Mouse (Mus musculus): ENCODE data around the gene Pkmyt1.

The Pkmyt1 gene

GRCm38 (mm10) chr17:23721886-23722285, 4.2 kb upstream of the Pkmyt1 start:
- no peak for DNase-seq (ENCODE audit: low spot score)

DNA sequence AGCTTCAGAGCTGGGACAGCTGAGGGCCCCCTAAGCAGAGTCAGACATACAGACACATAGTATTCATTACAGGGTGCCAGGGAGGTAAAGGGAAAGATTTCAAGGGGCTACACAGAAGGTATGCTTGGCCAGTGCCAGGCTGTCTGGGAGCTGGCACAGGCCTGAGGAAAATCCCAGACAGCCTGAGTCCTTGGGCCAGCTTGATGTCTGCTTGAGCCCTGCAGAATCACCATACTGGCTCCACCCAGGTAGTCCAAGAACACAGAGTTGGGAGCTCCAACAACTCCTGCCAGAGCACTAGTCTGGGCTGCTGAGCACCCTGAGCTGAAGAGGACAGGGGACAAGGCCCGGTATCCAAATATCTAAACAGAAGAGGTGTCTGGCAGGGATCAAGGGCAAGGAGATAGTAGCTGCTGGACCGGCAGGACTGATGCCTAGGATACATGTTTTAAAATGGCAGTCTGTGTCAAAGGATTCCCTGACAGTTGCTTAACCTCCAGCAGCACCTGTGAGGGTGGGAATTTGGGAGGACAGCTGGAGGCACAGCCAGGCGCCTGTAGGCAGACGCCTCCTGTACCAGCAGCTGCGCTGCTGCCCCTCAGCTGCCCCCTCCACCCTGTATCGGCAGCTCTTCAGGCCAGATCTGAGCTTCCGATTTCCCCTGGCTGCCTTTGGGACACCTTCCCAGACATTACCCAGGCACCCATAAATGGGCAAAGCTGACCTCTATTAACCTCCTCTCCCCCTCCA, 3.6 kb upstream of the Pkmyt1 start, which contains the start of gene 1520401A03Rik:
Gene 1520401A03Rik (minus strand): TSS at position 408 of the 750 bp plus-strand sequence.
- DNase-seq (ENCODE audit: low spot score), result no peak

GRCm38 (mm10) chr17:23725477-23725876, 659 bp upstream of the Pkmyt1 start:
- DNase-seq (ENCODE audit: low spot score), result no peak

GRCm38 (mm10) chr17:23726758-23727142, 614 bp downstream of the Pkmyt1 start:
- peak; percentile 23 for DNase-seq (ENCODE audit: low spot score)

- no peak for DNase-seq (ENCODE audit: low spot score)
Measured at GRCm38 (mm10) chr17:23730441-23730840, 4.3 kb downstream of the Pkmyt1 start.

DNA sequence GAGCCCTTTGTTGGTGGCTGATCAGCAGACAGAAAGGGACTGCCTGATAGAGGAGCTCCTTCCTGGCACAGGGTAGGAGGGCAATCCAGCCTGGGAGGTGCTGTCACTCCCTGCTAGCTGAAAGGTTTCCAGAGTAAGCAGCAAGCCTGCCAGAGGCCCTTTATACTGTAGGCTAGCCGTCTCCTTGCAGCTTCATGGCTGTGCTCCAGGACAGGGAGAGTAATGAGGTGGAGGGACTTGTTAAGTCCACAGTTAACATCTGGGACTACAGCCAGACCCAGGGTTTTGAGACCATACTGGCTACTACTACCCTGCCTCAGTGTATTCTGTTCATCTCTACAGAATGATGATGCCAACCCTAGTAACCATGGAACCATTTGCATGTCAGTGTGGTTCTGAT, 8.2 kb downstream of the Pkmyt1 start:
- no peak for DNase-seq (ENCODE audit: low spot score)

GRCm38 (mm10) chr17:23737493-23738445, 11.6 kb downstream of the Pkmyt1 start:
- no peak for DNase-seq (ENCODE audit: low spot score)

- no peak for DNase-seq (ENCODE audit: low spot score)
Measured at GRCm38 (mm10) chr17:23738836-23739201, 12.7 kb downstream of the Pkmyt1 start.

DNA sequence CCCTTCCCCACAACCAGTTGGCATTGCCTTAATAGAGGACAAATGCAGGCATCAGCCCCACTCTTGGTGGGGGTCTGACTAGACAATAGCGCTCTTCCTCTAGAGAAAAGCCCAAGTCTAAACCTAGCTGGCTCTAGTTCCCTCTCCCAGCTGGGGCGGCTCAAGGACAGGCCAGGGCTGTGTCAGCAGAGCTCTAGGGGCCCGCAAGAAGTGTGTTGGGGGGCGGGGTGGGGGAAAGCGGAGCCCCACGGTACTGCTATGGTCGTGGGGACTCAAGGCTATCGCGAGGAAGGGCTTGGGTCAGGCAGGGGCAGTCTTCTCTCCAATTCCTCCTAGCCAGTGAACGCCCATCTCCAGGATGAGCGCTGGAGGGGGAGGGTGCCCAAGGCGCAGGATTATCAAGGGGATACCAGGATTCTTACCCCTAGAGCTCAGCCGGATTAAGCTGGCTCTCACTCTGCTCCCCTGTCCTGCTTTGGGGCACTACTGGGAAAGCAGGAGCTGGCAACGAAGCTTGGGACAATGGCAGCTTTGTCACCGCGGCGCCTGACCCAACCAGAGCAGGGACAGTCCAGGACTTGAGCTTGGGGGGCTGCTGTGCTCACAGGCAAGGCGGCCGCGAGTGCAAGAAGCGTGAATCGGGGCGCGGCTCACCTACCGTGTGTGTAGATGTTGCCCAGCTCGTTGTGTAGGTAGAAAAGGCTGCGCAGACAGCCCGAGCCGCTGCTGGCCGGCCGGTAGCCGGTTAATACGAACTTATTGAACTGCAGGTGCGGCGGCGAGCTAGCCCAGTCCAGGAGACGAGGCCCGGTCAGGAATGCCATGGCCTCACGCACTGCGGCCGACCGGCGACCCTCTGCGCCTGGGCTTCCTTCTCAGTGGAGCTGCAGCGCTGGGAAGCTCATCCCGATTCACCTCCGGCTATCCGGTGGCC, 13.3 kb downstream of the Pkmyt1 start:
- no peak for DNase-seq (ENCODE audit: low spot score)

- peak; percentile 77 for DNase-seq (ENCODE audit: low spot score)
Measured at GRCm38 (mm10) chr17:23740136-23740584, 14.0 kb downstream of the Pkmyt1 start.

GRCm38 (mm10) chr17:23740598-23741021, 14.5 kb downstream of the Pkmyt1 start, which contains the start of gene Paqr4:
TSS of gene Paqr4 (minus strand) at chr17:23740867.
- DNase-seq (ENCODE audit: low spot score), result no peak

- no peak for DNase-seq (ENCODE audit: low spot score)
Measured at GRCm38 (mm10) chr17:23741359-23742209, 15.4 kb downstream of the Pkmyt1 start.

DNA sequence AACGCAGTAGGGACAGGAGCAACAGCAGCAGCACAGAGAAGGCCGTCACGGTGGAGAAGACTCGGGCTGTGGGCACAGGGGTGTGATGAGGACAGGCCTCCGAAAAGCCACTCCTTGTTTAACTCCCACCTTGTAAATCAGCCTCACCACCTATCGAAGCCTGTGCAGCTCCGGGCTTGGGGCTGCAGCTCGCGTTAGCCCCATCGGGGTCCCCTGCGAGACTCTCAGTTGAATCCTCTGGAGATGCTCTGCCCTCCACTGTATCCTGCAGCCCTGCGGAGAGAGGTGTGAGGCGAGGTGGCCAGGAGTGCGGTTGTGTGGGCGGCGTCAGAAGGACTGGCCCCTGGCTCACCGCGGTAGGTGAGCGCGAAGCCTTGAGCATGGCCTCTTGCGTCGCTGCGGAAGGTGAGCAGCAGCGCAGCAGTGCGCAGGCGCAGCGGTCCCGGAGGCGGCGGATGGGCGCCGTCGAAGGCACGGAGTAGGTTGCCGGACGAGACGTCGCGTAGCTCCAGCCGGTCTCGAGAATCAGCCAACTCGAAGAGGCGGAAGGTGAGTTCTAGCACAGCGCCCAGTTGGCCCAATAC, 16.2 kb downstream of the Pkmyt1 start:
- peak; percentile 70 for DNase-seq (ENCODE audit: low spot score)

GRCm38 (mm10) chr17:23742941-23743340, 16.8 kb downstream of the Pkmyt1 start:
- DNase-seq (ENCODE audit: low spot score), result no peak

GRCm38 (mm10) chr17:23744076-23744475, 17.9 kb downstream of the Pkmyt1 start:
- no peak for DNase-seq (ENCODE audit: low spot score)

DNA sequence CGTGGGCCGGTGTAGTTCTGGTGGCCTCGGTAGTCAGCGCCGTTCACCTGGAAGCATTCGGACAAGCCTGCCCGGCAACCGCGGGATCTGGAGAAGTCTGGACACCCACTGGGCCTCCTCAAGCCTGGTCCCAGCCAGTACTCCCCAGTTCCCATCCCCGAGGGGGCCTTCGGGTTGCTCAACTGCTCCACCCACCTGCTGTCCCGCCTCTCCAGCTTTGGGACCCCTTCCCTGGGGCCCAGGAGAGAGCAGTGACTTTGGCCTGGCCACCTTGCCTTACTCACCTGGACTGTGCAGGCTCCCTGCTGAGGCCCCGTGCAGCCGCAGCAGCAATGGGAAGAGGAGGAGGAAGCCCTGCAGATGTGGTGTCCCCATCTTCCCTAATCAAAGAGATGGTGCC, 18.5 kb downstream of the Pkmyt1 start:
- no peak for DNase-seq (ENCODE audit: low spot score)

- DNase-seq (ENCODE audit: low spot score), result no peak
Measured at GRCm38 (mm10) chr17:23745301-23746251, 19.4 kb downstream of the Pkmyt1 start, which contains the start of gene Kremen2. TSS of gene Kremen2 (minus strand) at chr17:23745833.

DNA sequence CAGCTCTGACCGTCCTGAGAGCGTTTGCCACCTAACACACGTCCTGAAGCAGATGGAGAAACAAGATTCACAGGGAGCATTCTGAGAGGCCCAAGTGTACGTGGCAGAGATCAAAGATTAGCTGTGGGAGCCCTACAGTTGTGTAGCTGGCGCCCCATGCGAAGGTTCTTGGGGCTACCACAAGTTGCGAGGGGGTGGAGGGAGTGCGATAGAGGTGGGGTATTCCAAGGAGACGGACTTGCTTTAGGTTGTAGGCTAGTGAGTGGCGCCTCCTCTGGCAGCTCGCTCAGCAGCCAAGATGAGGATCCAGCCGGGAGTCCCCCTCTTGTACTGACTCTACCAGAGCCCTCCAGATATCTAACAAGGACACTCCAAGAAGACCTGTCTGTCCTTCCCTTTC, 20.2 kb downstream of the Pkmyt1 start:
- DNase-seq (ENCODE audit: low spot score), result peak; percentile 36

GRCm38 (mm10) chr17:23746767-23747166, 20.6 kb downstream of the Pkmyt1 start:
- DNase-seq (ENCODE audit: low spot score), result no peak

All from T-cell, adult 2 months (primary cell).